Mouse (Mus musculus) C2C12 (cell line): ENCODE results near the gene Slc39a13.

Experiments used
- CEBPB ChIP-seq: IDR thresholded peaks from one replicate; pipeline ENCODE4 v1.6.1; 2011; ENCODE audit warnings: low read depth, mild to moderate bottlenecking, control low read depth, moderate library complexity
- CTCF ChIP-seq: IDR thresholded peaks from one replicate; pipeline ENCODE4 v1.5.1; 2011; ENCODE audit not compliant: control insufficient read depth, insufficient read depth, insufficient read length
- MAX ChIP-seq: IDR thresholded peaks from one replicate; pipeline ENCODE4 v1.6.1; 2011; ENCODE audit warnings: mild to moderate bottlenecking, control low read depth
- MYOD1 ChIP-seq: IDR thresholded peaks from one replicate; pipeline ENCODE4 v1.6.1; 2011; ENCODE audit warnings: low read depth; ENCODE audit not compliant: control insufficient read depth, insufficient read length
- USF1 ChIP-seq: IDR thresholded peaks from one replicate; pipeline ENCODE4 v1.6.1; 2011; ENCODE audit warnings: low read depth, mild to moderate bottlenecking, control low read depth, moderate library complexity

GRCm38 (mm10) chr2:91083366-91083940 is 13.2 kb upstream of the Slc39a13 start:
- no peak for TF ChIP-seq MAX
- TF ChIP-seq USF1 = no peak
- TF ChIP-seq CTCF = no peak
- TF ChIP-seq MYOD1 = no peak
- no peak for TF ChIP-seq CEBPB
